Mouse (Mus musculus): Measurements from ENCODE around the gene Crtc1. TPM values are rescaled to one million over a fixed set of nuclear protein-coding genes. Genes with fewer than 3 reads are reported as not detected.

Crtc1 gene
- total and polyA plus RNA-seq, 2 experiments from 2014 or later: 51.7 to 52.9 TPM

- Histone ChIP-seq H3K4me1 (ENCODE audit: insufficient read depth) (no peaks in the 10 kb centered on the region), H3K9ac (no peak overlapping the region), H3K9me3 (ENCODE audit: low read length) (no peaks in the 10 kb centered on the region), H3K4me2 (ENCODE audit: low read depth) (no peak overlapping the region), H3K27me3 (ENCODE audit: insufficient read depth, low read length) (no peaks in the 10 kb centered on the region), H3K27ac (ENCODE audit: low read depth, low read length) (no peak overlapping the region), H3K4me3 (ENCODE audit: low read depth, low read length) (no peak overlapping the region), H3K36me3 (ENCODE audit: insufficient read depth) (no peaks in the 10 kb centered on the region)
- WGBS: 91% methylated on average over 8 of the region's 8 CpGs
- ATAC-seq (no peak), DNase-seq (no peak)
- no peak for TF ChIP-seq CTCF (IDR thresholded peaks at IDR 0.05; ENCODE audit: low read depth)
These were observed 23.1 kb upstream of the Crtc1 start for GRCm38 (mm10) chr8:70462516-70462813.

GRCm38 (mm10) chr8:70461765-70462515, 22.6 kb upstream of the Crtc1 start:
- ATAC-seq: no peak

GRCm38 (mm10) chr8:70460606-70461005, 21.2 kb upstream of the Crtc1 start:
- Histone ChIP-seq H3K27me3 (ENCODE audit: insufficient read depth, low read length) (no peaks in the 10 kb centered on the region), H3K36me3 (ENCODE audit: insufficient read depth) (no peaks in the 10 kb centered on the region), H3K4me2 (ENCODE audit: low read depth) (no peak overlapping the region), H3K4me1 (ENCODE audit: insufficient read depth) (no peaks in the 10 kb centered on the region), H3K9ac (no peak overlapping the region), H3K9me3 (ENCODE audit: low read length) (no peaks in the 10 kb centered on the region), H3K27ac (ENCODE audit: low read depth, low read length) (no peak overlapping the region), H3K4me3 (ENCODE audit: low read depth, low read length) (no peak overlapping the region)
- 77% methylated on average over 9 of the region's 9 CpGs for WGBS
- no peak for DNase-seq
- ATAC-seq: no peak
- no peak for TF ChIP-seq CTCF (IDR thresholded peaks at IDR 0.05; ENCODE audit: low read depth)

More at GRCm38 (mm10) chr8:70461765-70462515, 22.6 kb upstream of the Crtc1 start:
- WGBS: 90% methylated on average over 16 of the region's 16 CpGs
- Histone ChIP-seq H3K27ac (ENCODE audit: low read depth, low read length) (no peak overlapping the region), H3K4me3 (ENCODE audit: low read depth, low read length) (no peak overlapping the region), H3K4me2 (ENCODE audit: low read depth) (no peak overlapping the region), H3K36me3 (ENCODE audit: insufficient read depth) (no peaks in the 10 kb centered on the region), H3K9me3 (ENCODE audit: low read length) (no peaks in the 10 kb centered on the region), H3K4me1 (ENCODE audit: insufficient read depth) (no peaks in the 10 kb centered on the region), H3K9ac (no peak overlapping the region), H3K27me3 (ENCODE audit: insufficient read depth, low read length) (no peaks in the 10 kb centered on the region)
- TF ChIP-seq CTCF (IDR thresholded peaks at IDR 0.05; ENCODE audit: low read depth): no peak
- no peak for DNase-seq

- Histone ChIP-seq H3K36me3 (ENCODE audit: insufficient read depth) (no peaks in the 10 kb centered on the region), H3K4me1 (ENCODE audit: insufficient read depth) (no peaks in the 10 kb centered on the region), H3K9ac (no peak overlapping the region), H3K4me3 (ENCODE audit: low read depth, low read length) (no peak overlapping the region), H3K27me3 (ENCODE audit: insufficient read depth, low read length) (no peaks in the 10 kb centered on the region), H3K9me3 (ENCODE audit: low read length) (no peaks in the 10 kb centered on the region), H3K27ac (ENCODE audit: low read depth, low read length) (no peak overlapping the region), H3K4me2 (ENCODE audit: low read depth) (no peak overlapping the region)
- no peak for TF ChIP-seq CTCF (IDR thresholded peaks at IDR 0.05; ENCODE audit: low read depth)
- ATAC-seq (no peak), DNase-seq (no peak)
- WGBS: 90% methylated on average over 5 of the region's 5 CpGs
These were observed 20.8 kb upstream of the Crtc1 start for GRCm38 (mm10) chr8:70460199-70460598.

- 93% methylated on average over 2 of the region's 2 CpGs for WGBS
- H3K4me1 ChIP-seq (ENCODE audit: insufficient read depth): no peaks in the 10 kb centered on the region
- no peaks in the 10 kb centered on the region for H3K36me3 ChIP-seq (ENCODE audit: insufficient read depth)
- no peak overlapping the region for H3K4me2 ChIP-seq (ENCODE audit: low read depth)
- H3K4me3 ChIP-seq (ENCODE audit: low read depth, low read length): no peak overlapping the region
- H3K9me3 ChIP-seq (ENCODE audit: low read length): no peaks in the 10 kb centered on the region
- DNase-seq: no peak
- TF ChIP-seq CTCF (IDR thresholded peaks at IDR 0.05; ENCODE audit: low read depth): 0 out of 2 replicates have a peak, but pooled peaks have one; percentile 18
- ATAC-seq: no peak
- no peaks in the 10 kb centered on the region for H3K27me3 ChIP-seq (ENCODE audit: insufficient read depth, low read length)
- no peak overlapping the region for H3K27ac ChIP-seq (ENCODE audit: low read depth, low read length)
- H3K9ac ChIP-seq: no peak overlapping the region
These were observed 20.3 kb upstream of the Crtc1 start for GRCm38 (mm10) chr8:70459636-70460035.

GRCm38 (mm10) chr8:70458462-70458861, 19.1 kb upstream of the Crtc1 start:
- Histone ChIP-seq H3K9me3 (ENCODE audit: low read length) (no peaks in the 10 kb centered on the region), H3K9ac (no peak overlapping the region), H3K4me3 (ENCODE audit: low read depth, low read length) (no peak overlapping the region)

GRCm38 (mm10) chr8:70457882-70458281, 18.5 kb upstream of the Crtc1 start:
- WGBS: 89% methylated on average over 6 of the region's 6 CpGs
- H3K9me3 ChIP-seq (ENCODE audit: low read length): no peaks in the 10 kb centered on the region
- DNase-seq (no peak), ATAC-seq (no peak)
- no peak overlapping the region for H3K4me3 ChIP-seq (ENCODE audit: low read depth, low read length)
- H3K9ac ChIP-seq: no peak overlapping the region
- H3K27me3 ChIP-seq (ENCODE audit: insufficient read depth, low read length): no peaks in the 10 kb centered on the region
- H3K4me2 ChIP-seq (ENCODE audit: low read depth): no peak overlapping the region
- no peaks in the 10 kb centered on the region for H3K36me3 ChIP-seq (ENCODE audit: insufficient read depth)
- no peaks in the 10 kb centered on the region for H3K4me1 ChIP-seq (ENCODE audit: insufficient read depth)
- TF ChIP-seq CTCF (IDR thresholded peaks at IDR 0.05; ENCODE audit: low read depth): no peak
- H3K27ac ChIP-seq (ENCODE audit: low read depth, low read length): no peak overlapping the region

More at GRCm38 (mm10) chr8:70458462-70458861, 19.1 kb upstream of the Crtc1 start:
- no peak for TF ChIP-seq CTCF (IDR thresholded peaks at IDR 0.05; ENCODE audit: low read depth)
- H3K27ac ChIP-seq (ENCODE audit: low read depth, low read length): no peak overlapping the region
- no peak for DNase-seq
- no peak overlapping the region for H3K4me2 ChIP-seq (ENCODE audit: low read depth)
- no peaks in the 10 kb centered on the region for H3K36me3 ChIP-seq (ENCODE audit: insufficient read depth)
- ATAC-seq: no peak
- no peaks in the 10 kb centered on the region for H3K27me3 ChIP-seq (ENCODE audit: insufficient read depth, low read length)
- WGBS: 87% methylated on average over 3 of the region's 3 CpGs
- no peaks in the 10 kb centered on the region for H3K4me1 ChIP-seq (ENCODE audit: insufficient read depth)
